Mouse (Mus musculus) forebrain, postnatal 0 days (tissue): ENCODE measurements at regions not wholly inside any gene's neighbourhood (a gene's known extent, or its start where the extent isn't known, plus 50 kb on each side); places are given as distances from the start of the nearest gene placed in this dataset.
A peak's percentile ranks its signal among the peaks of the same experiment; 100 is the strongest.
"Not testable (repeated sequence)": the region's sequence is repeated elsewhere in the genome, so short reads cannot be mapped to it uniquely, and the experiment has no call there.

Experiments
- ATAC-seq: fragments of 200-750 bp; cut with Nextera tagmentation; 2 replicates; pipeline ENCODE4 v1.8.0; 2017; ENCODE audit warnings: mild to moderate bottlenecking, moderate library complexity
- DNase-seq: peaks from one replicate; pipeline ENCODE4 v3.0.0-alpha.2; 2015
- H3K27ac ChIP-seq: fragments of 300-500 bp; sonication (generic); 2 replicates; pipeline ENCODE4 v1.5.1; 2014; ENCODE audit warnings: low read depth, mild to moderate bottlenecking, antibody characterized with exemption, low read length, moderate library complexity, mixed read lengths
- H3K27me3 ChIP-seq: fragments of 300-500 bp; sonication (generic); 2 replicates; pipeline ENCODE4 v1.6.1; 2014; ENCODE audit warnings: mild to moderate bottlenecking, low read length, mixed read lengths; ENCODE audit not compliant: insufficient read depth
- H3K36me3 ChIP-seq: fragments of 300-500 bp; sonication (generic); 2 replicates; pipeline ENCODE4 v1.6.1; 2014; ENCODE audit warnings: mild to moderate bottlenecking, moderate library complexity; ENCODE audit not compliant: insufficient read depth
- H3K4me1 ChIP-seq: fragments of 300-500 bp; sonication (generic); 2 replicates; pipeline ENCODE4 v1.6.1; 2014; ENCODE audit warnings: antibody characterized with exemption; ENCODE audit not compliant: insufficient read depth
- H3K4me2 ChIP-seq: fragments of 300-500 bp; sonication (generic); 2 replicates; pipeline ENCODE4 v1.6.1; 2014; ENCODE audit warnings: low read depth, mild to moderate bottlenecking, moderate library complexity
- H3K4me3 ChIP-seq: fragments of 300-500 bp; sonication (generic); 2 replicates; pipeline ENCODE4 v1.5.1; 2014; ENCODE audit warnings: low read depth, low read length, mixed read lengths
- H3K9ac ChIP-seq: fragments of 300-500 bp; sonication (generic); 2 replicates; pipeline ENCODE4 v1.6.1; 2014; ENCODE audit warnings: mild to moderate bottlenecking
- H3K9me3 ChIP-seq: fragments of 300-500 bp; sonication (generic); 2 replicates; pipeline ENCODE4 v1.6.1; 2016; ENCODE audit warnings: low read length
- CTCF ChIP-seq: sonication (generic); IDR thresholded peaks from 2 replicates; pipeline ENCODE4 v1.5.1; 2016; ENCODE audit warnings: antibody characterized with exemption, control low read depth, low read depth
- WGBS: fragments of 180-500 bp; shearing (Covaris S2); extraction: QIAGEN DNeasy Blood & Tissue Kit; methylation state at CpG from one replicate; pipeline ENCODE4 v1.1.7; 2014; 5-methylcytosine and 5-hydroxymethylcytosine counted together

- no peaks in the 10 kb centered on the region for H3K27me3 ChIP-seq
- H3K9me3 ChIP-seq: no peaks in the 10 kb centered on the region
- ATAC-seq: peak; percentile 89
- peak; percentile 97 for TF ChIP-seq CTCF
- DNase-seq: peak; percentile 85
- H3K4me3 ChIP-seq: no peak overlapping the region
- H3K27ac ChIP-seq: no peak overlapping the region
- H3K4me2 ChIP-seq: no peak overlapping the region
- 13% methylated on average over 4 of the region's 4 CpGs for WGBS
- H3K36me3 ChIP-seq: no peaks in the 10 kb centered on the region
- no peaks in the 10 kb centered on the region for H3K4me1 ChIP-seq
- no peak overlapping the region for H3K9ac ChIP-seq
These were observed 124.0 kb downstream of the Akain1 start for GRCm38 (mm10) chr17:69563165-69563564.

- not testable (repeated sequence) for H3K4me2 ChIP-seq, H3K27me3 ChIP-seq, H3K4me1 ChIP-seq, DNase-seq, ATAC-seq, H3K9ac ChIP-seq, H3K9me3 ChIP-seq, H3K27ac ChIP-seq, H3K4me3 ChIP-seq, H3K36me3 ChIP-seq
- 51% methylated on average over 8 of the region's 8 CpGs for WGBS
These were observed 132.0 kb downstream of the Akain1 start for GRCm38 (mm10) chr17:69571070-69571669.

GRCm38 (mm10) chr17:69590553-69590952, 151.4 kb downstream of the Akain1 start:
- no peak overlapping the region for H3K9ac ChIP-seq
- no peak overlapping the region for H3K4me2 ChIP-seq
- H3K36me3 ChIP-seq: no peaks in the 10 kb centered on the region
- H3K4me1 ChIP-seq: no peaks in the 10 kb centered on the region
- DNase-seq: no peak
- no peak for ATAC-seq
- no peak overlapping the region for H3K27ac ChIP-seq
- no peaks in the 10 kb centered on the region for H3K27me3 ChIP-seq
- 59% methylated on average over 4 of the region's 4 CpGs for WGBS
- TF ChIP-seq CTCF: no peak
- no peaks in the 10 kb centered on the region for H3K9me3 ChIP-seq
- no peak overlapping the region for H3K4me3 ChIP-seq

GRCm38 (mm10) chr17:69597773-69598295, 158.7 kb downstream of the Akain1 start:
- no peak for TF ChIP-seq CTCF
- no peak for DNase-seq
- no peaks in the 10 kb centered on the region for H3K9me3 ChIP-seq
- H3K4me1 ChIP-seq: no peaks in the 10 kb centered on the region
- H3K27ac ChIP-seq: no peak overlapping the region
- H3K9ac ChIP-seq: no peak overlapping the region
- no peaks in the 10 kb centered on the region for H3K36me3 ChIP-seq
- no peak overlapping the region for H3K4me2 ChIP-seq
- no peak; the same call in 1 of the 2 replicates for ATAC-seq
- 74% methylated on average over 3 of the region's 3 CpGs for WGBS
- no peak overlapping the region for H3K4me3 ChIP-seq
- H3K27me3 ChIP-seq: no peaks in the 10 kb centered on the region

- H3K9ac ChIP-seq: no peak overlapping the region
- no peak for ATAC-seq
- no peak for DNase-seq
- no peaks in the 10 kb centered on the region for H3K4me1 ChIP-seq
- H3K9me3 ChIP-seq: no peaks in the 10 kb centered on the region
- H3K4me3 ChIP-seq: no peak overlapping the region
- no peaks in the 10 kb centered on the region for H3K27me3 ChIP-seq
- WGBS: 71% methylated on average over 5 of the region's 5 CpGs
- no peak for TF ChIP-seq CTCF
- H3K4me2 ChIP-seq: no peak overlapping the region
- H3K36me3 ChIP-seq: no peaks in the 10 kb centered on the region
- H3K27ac ChIP-seq: no peak overlapping the region
These were observed 159.3 kb downstream of the Akain1 start for GRCm38 (mm10) chr17:69598461-69598860.

GRCm38 (mm10) chr17:69603596-69603995, 164.5 kb downstream of the Akain1 start:
- Histone ChIP-seq H3K9me3 (no peaks in the 10 kb centered on the region), H3K4me3 (no peak overlapping the region), H3K9ac (no peak overlapping the region), H3K27me3 (no peaks in the 10 kb centered on the region), H3K27ac (no peak overlapping the region), H3K4me1 (no peaks in the 10 kb centered on the region), H3K4me2 (no peak overlapping the region), H3K36me3 (no peaks in the 10 kb centered on the region)
- peak; percentile 27 for DNase-seq
- TF ChIP-seq CTCF: no peak
- ATAC-seq: peak; percentile 68; the same call in 1 of the 2 replicates

GRCm38 (mm10) chr17:69604698-69605097, 165.6 kb downstream of the Akain1 start:
- Histone ChIP-seq H3K36me3 (no peaks in the 10 kb centered on the region), H3K4me3 (no peak overlapping the region), H3K4me1 (no peaks in the 10 kb centered on the region), H3K9ac (no peak overlapping the region), H3K4me2 (no peak overlapping the region), H3K9me3 (no peaks in the 10 kb centered on the region), H3K27ac (no peak overlapping the region), H3K27me3 (no peaks in the 10 kb centered on the region)
- peak; percentile 34; the same call in 1 of the 2 replicates for ATAC-seq
- peak; percentile 58 for DNase-seq
- WGBS: 56% methylated on average over 6 of the region's 6 CpGs
- TF ChIP-seq CTCF: peak; percentile 74
